Mouse (Mus musculus) lung, postnatal 0 days (tissue): Measurements from ENCODE around the gene Cdca8. TPM values are rescaled to one million over a fixed set of nuclear protein-coding genes. Genes with fewer than 3 reads are reported as not detected.

Experiments used
- ATAC-seq: fragments of 200-750 bp; cut with Nextera tagmentation; 2 replicates; pipeline ENCODE4 v1.8.0; 2017; ENCODE audit warnings: moderate library complexity
- DNase-seq: peaks from one replicate; pipeline ENCODE4 v3.0.0-alpha.2; 2016; ENCODE audit warnings: low spot score
- H3K27ac ChIP-seq: fragments of 300-500 bp; sonication (generic); 2 replicates; pipeline ENCODE4 v1.5.1; 2014; ENCODE audit warnings: antibody characterized with exemption, mild to moderate bottlenecking, low read length, mixed read lengths
- H3K27me3 ChIP-seq: fragments of 300-500 bp; sonication (generic); replicated peaks from 2 replicates; pipeline ENCODE4 v1.6.1; 2014; ENCODE audit warnings: low read length, mixed read lengths; ENCODE audit not compliant: insufficient read depth
- H3K36me3 ChIP-seq: fragments of 300-500 bp; sonication (generic); 2 replicates; pipeline ENCODE4 v1.6.1; 2014; ENCODE audit warnings: low read length, mixed read lengths; ENCODE audit not compliant: insufficient read depth
- H3K4me1 ChIP-seq: fragments of 300-500 bp; sonication (generic); 2 replicates; pipeline ENCODE4 v1.6.1; 2014; ENCODE audit warnings: antibody characterized with exemption, low read depth, low read length, mixed read lengths; ENCODE audit not compliant: insufficient read depth
- H3K4me2 ChIP-seq: fragments of 300-500 bp; sonication (generic); replicated peaks from 2 replicates; pipeline ENCODE4 v1.6.1; 2014; ENCODE audit warnings: low read depth, mild to moderate bottlenecking, low read length, moderate library complexity, mixed read lengths
- H3K4me3 ChIP-seq: fragments of 300-500 bp; sonication (generic); 2 replicates; pipeline ENCODE4 v1.5.1; 2014; ENCODE audit warnings: low read depth, low read length
- H3K9ac ChIP-seq: fragments of 300-500 bp; sonication (generic); replicated peaks from 2 replicates; pipeline ENCODE4 v1.6.1; 2014; ENCODE audit warnings: low read depth, mild to moderate bottlenecking
- H3K9me3 ChIP-seq: fragments of 300-500 bp; sonication (generic); 2 replicates; pipeline ENCODE4 v1.6.1; 2016; ENCODE audit warnings: low read length, mixed read lengths
- CTCF ChIP-seq: IDR thresholded peaks from 2 replicates; pipeline ENCODE4 v1.5.1; 2016; ENCODE audit warnings: antibody characterized with exemption, mild to moderate bottlenecking
- EP300 ChIP-seq: IDR thresholded peaks from 2 replicates; pipeline ENCODE4 v1.6.1; 2016; ENCODE audit warnings: antibody characterized with exemption, mild to moderate bottlenecking, control low read depth
- WGBS: fragments of 180-500 bp; shearing (Covaris S2); extraction: QIAGEN DNeasy Blood & Tissue Kit; methylation state at CpG from one replicate; pipeline ENCODE4 v1.1.7; 2014; 5-methylcytosine and 5-hydroxymethylcytosine counted together
- polyA plus RNA-seq: library from polyadenylated mRNA; unstranded; fragments of >200 nt; fragmentation: Nextera tagmentation; extraction: Ambion mirVana; gene quantifications from 2 replicates; pipeline ENCODE4 v1.2.1, GENCODE M21; 2015

The Cdca8 gene
- polyA plus RNA-seq, 1 experiment from 2014 or later = 5.5 TPM

- TF ChIP-seq CTCF = no peak
- Histone ChIP-seq H3K4me1 (peaks cover 3% of the 10 kb centered on the region; the same call in 1 of the 2 replicates), H3K36me3 (no peaks in the 10 kb centered on the region), H3K9me3 (no peaks in the 10 kb centered on the region), H3K27me3 (no peaks in the 10 kb centered on the region), H3K4me2 (no peak overlapping the region), H3K4me3 (no peak overlapping the region), H3K27ac (no peak overlapping the region), H3K9ac (no peak overlapping the region)
- WGBS = 11% methylated on average over 21 of the region's 21 CpGs
- DNase-seq (no peak), ATAC-seq (no peak)
Observed at GRCm38 (mm10) chr4:124905971-124906822, 32.9 kb downstream of the Cdca8 start.

- TF ChIP-seq CTCF (no peak), EP300 (no peak)
- Histone ChIP-seq H3K27ac (no peak overlapping the region), H3K9ac (no peak overlapping the region), H3K4me1 (peaks cover 3% of the 10 kb centered on the region; the same call in 1 of the 2 replicates), H3K27me3 (no peaks in the 10 kb centered on the region), H3K9me3 (no peaks in the 10 kb centered on the region), H3K36me3 (no peaks in the 10 kb centered on the region), H3K4me3 (no peak overlapping the region), H3K4me2 (no peak overlapping the region)
- DNase-seq (no peak), ATAC-seq (no peak)
- WGBS = 54% methylated on average over 4 of the region's 4 CpGs
Observed at GRCm38 (mm10) chr4:124905417-124905816, 33.7 kb downstream of the Cdca8 start.

- H3K4me2 ChIP-seq = no peak overlapping the region
- H3K4me3 ChIP-seq = no peak overlapping the region
- peaks cover 15% of the 10 kb centered on the region for H3K27me3 ChIP-seq
- DNase-seq (no peak), ATAC-seq (no peak)
- no peaks in the 10 kb centered on the region for H3K4me1 ChIP-seq
- H3K9me3 ChIP-seq = no peaks in the 10 kb centered on the region
- H3K27ac ChIP-seq = no peak overlapping the region
- no peak overlapping the region for H3K9ac ChIP-seq
- no peak for TF ChIP-seq CTCF
- no peak for TF ChIP-seq EP300
- 51% methylated on average over 5 of the region's 5 CpGs for WGBS
- no peaks in the 10 kb centered on the region for H3K36me3 ChIP-seq
Observed at GRCm38 (mm10) chr4:124899906-124900305, 39.2 kb downstream of the Cdca8 start.

GRCm38 (mm10) chr4:124898428-124898827 is 40.7 kb downstream of the Cdca8 start:
- H3K9me3 ChIP-seq = no peaks in the 10 kb centered on the region
- ATAC-seq (no peak), DNase-seq (no peak)
- H3K9ac ChIP-seq = no peak overlapping the region
- H3K4me2 ChIP-seq = no peak overlapping the region
- H3K36me3 ChIP-seq = no peaks in the 10 kb centered on the region
- TF ChIP-seq EP300 = no peak
- TF ChIP-seq CTCF = no peak
- H3K27ac ChIP-seq = no peak overlapping the region
- no peaks in the 10 kb centered on the region for H3K4me1 ChIP-seq
- peaks cover 27% of the 10 kb centered on the region for H3K27me3 ChIP-seq
- WGBS = 63% methylated on average over 10 of the region's 10 CpGs
- no peak overlapping the region for H3K4me3 ChIP-seq

GRCm38 (mm10) chr4:124894508-124895428 is 44.3 kb downstream of the Cdca8 start:
- DNase-seq (no peak), ATAC-seq (no peak)
- H3K36me3 ChIP-seq = no peaks in the 10 kb centered on the region
- H3K4me2 ChIP-seq = peak overlapping the region; percentile 44
- H3K27me3 ChIP-seq = peaks cover 26% of the 10 kb centered on the region
- TF ChIP-seq EP300 (no peak), CTCF (no peak)
- H3K27ac ChIP-seq = no peak overlapping the region
- H3K9ac ChIP-seq = no peak overlapping the region
- H3K4me1 ChIP-seq = no peaks in the 10 kb centered on the region
- WGBS = 3% methylated on average over 68 of the region's 83 CpGs
- H3K9me3 ChIP-seq = no peaks in the 10 kb centered on the region
- peak overlapping the region; percentile 12; the same call in 1 of the 2 replicates for H3K4me3 ChIP-seq

- Histone ChIP-seq H3K4me3 (no peak overlapping the region), H3K9ac (no peak overlapping the region), H3K9me3 (no peaks in the 10 kb centered on the region), H3K36me3 (no peaks in the 10 kb centered on the region), H3K4me1 (no peaks in the 10 kb centered on the region), H3K27me3 (peaks cover 22% of the 10 kb centered on the region), H3K4me2 (no peak overlapping the region), H3K27ac (no peak overlapping the region)
- DNase-seq (no peak), ATAC-seq (no peak)
- TF ChIP-seq EP300 (no peak), CTCF (no peak)
- 23% methylated on average over 6 of the region's 6 CpGs for WGBS
Observed at GRCm38 (mm10) chr4:124893769-124894168, 45.3 kb downstream of the Cdca8 start.
